Mouse (Mus musculus): ENCODE measurements at regions not wholly inside any gene's neighbourhood (a gene's known extent, or its start where the extent isn't known, plus 50 kb on each side); places are given as distances from the start of the nearest gene placed in this dataset.
"Not testable (repeated sequence)": the region's sequence is repeated elsewhere in the genome, so short reads cannot be mapped to it uniquely, and the experiment has no call there.

GRCm38 (mm10) chr6:31038445-31038844, 79.6 kb upstream of the Klf14 start:
- WGBS = 4% methylated on average over 2 of the region's 2 CpGs
- H3K9ac ChIP-seq (replicated peaks; ENCODE audit: low read depth, low read length); H3K27ac ChIP-seq (ENCODE audit: low read depth, low read length); H3K27me3 ChIP-seq (ENCODE audit: control insufficient read depth, insufficient read depth, low read length); H3K36me3 ChIP-seq (ENCODE audit: control insufficient read depth, insufficient read depth, low read length); ATAC-seq (ENCODE audit: low read depth); H3K9me3 ChIP-seq (ENCODE audit: control insufficient read depth, low read length); H3K4me1 ChIP-seq (ENCODE audit: control insufficient read depth, insufficient read depth, low read length); H3K4me2 ChIP-seq (ENCODE audit: low read depth, low read length); H3K4me3 ChIP-seq (ENCODE audit: low read depth, low read length): not testable (repeated sequence)

- WGBS = 81% methylated on average over 6 of the region's 6 CpGs
- H3K4me2 ChIP-seq (ENCODE audit: low read depth, low read length) = no peak overlapping the region
- no peak for ATAC-seq (ENCODE audit: low read depth)
- no peak overlapping the region for H3K27ac ChIP-seq (ENCODE audit: low read depth, low read length)
- no peaks in the 10 kb centered on the region for H3K9me3 ChIP-seq (ENCODE audit: control insufficient read depth, low read length)
- H3K27me3 ChIP-seq (ENCODE audit: control insufficient read depth, insufficient read depth, low read length) = no peaks in the 10 kb centered on the region
- no peaks in the 10 kb centered on the region for H3K36me3 ChIP-seq (ENCODE audit: control insufficient read depth, insufficient read depth, low read length)
- no peak overlapping the region for H3K4me3 ChIP-seq (ENCODE audit: low read depth, low read length)
- H3K4me1 ChIP-seq (ENCODE audit: control insufficient read depth, insufficient read depth, low read length) = no peaks in the 10 kb centered on the region
- no peak overlapping the region for H3K9ac ChIP-seq (replicated peaks; ENCODE audit: low read depth, low read length)
Measured at GRCm38 (mm10) chr6:31039485-31039884, 80.6 kb upstream of the Klf14 start.

- H3K4me2 ChIP-seq (ENCODE audit: low read depth, low read length) = no peak overlapping the region
- no peak for ATAC-seq (ENCODE audit: low read depth)
- 88% methylated on average over 6 of the region's 6 CpGs for WGBS
Measured at GRCm38 (mm10) chr6:31040783-31041182, 81.9 kb upstream of the Klf14 start.

GRCm38 (mm10) chr6:31043368-31043767, 84.5 kb upstream of the Klf14 start:
- no peaks in the 10 kb centered on the region for H3K4me1 ChIP-seq (ENCODE audit: control insufficient read depth, insufficient read depth, low read length)
- H3K27me3 ChIP-seq (ENCODE audit: control insufficient read depth, insufficient read depth, low read length) = no peaks in the 10 kb centered on the region
- H3K36me3 ChIP-seq (ENCODE audit: control insufficient read depth, insufficient read depth, low read length) = no peaks in the 10 kb centered on the region
- ATAC-seq (ENCODE audit: low read depth) = no peak
- no peak overlapping the region for H3K4me3 ChIP-seq (ENCODE audit: low read depth, low read length)
- no peak overlapping the region for H3K27ac ChIP-seq (ENCODE audit: low read depth, low read length)
- H3K9ac ChIP-seq (replicated peaks; ENCODE audit: low read depth, low read length) = no peak overlapping the region
- H3K9me3 ChIP-seq (ENCODE audit: control insufficient read depth, low read length) = no peaks in the 10 kb centered on the region
- WGBS = 89% methylated on average over 4 of the region's 4 CpGs
- H3K4me2 ChIP-seq (ENCODE audit: low read depth, low read length) = no peak overlapping the region

More at GRCm38 (mm10) chr6:31040783-31041182, 81.9 kb upstream of the Klf14 start:
- Histone ChIP-seq H3K4me1 (ENCODE audit: control insufficient read depth, insufficient read depth, low read length) (no peaks in the 10 kb centered on the region), H3K27me3 (ENCODE audit: control insufficient read depth, insufficient read depth, low read length) (no peaks in the 10 kb centered on the region), H3K4me3 (ENCODE audit: low read depth, low read length) (no peak overlapping the region), H3K27ac (ENCODE audit: low read depth, low read length) (no peak overlapping the region), H3K9ac (replicated peaks; ENCODE audit: low read depth, low read length) (no peak overlapping the region), H3K36me3 (ENCODE audit: control insufficient read depth, insufficient read depth, low read length) (no peaks in the 10 kb centered on the region), H3K9me3 (ENCODE audit: control insufficient read depth, low read length) (no peaks in the 10 kb centered on the region)

GRCm38 (mm10) chr6:31043919-31044318, 85.0 kb upstream of the Klf14 start:
- Histone ChIP-seq H3K27ac (ENCODE audit: low read depth, low read length) (no peak overlapping the region), H3K4me2 (ENCODE audit: low read depth, low read length) (no peak overlapping the region), H3K36me3 (ENCODE audit: control insufficient read depth, insufficient read depth, low read length) (no peaks in the 10 kb centered on the region), H3K9ac (replicated peaks; ENCODE audit: low read depth, low read length) (no peak overlapping the region), H3K4me1 (ENCODE audit: control insufficient read depth, insufficient read depth, low read length) (no peaks in the 10 kb centered on the region), H3K27me3 (ENCODE audit: control insufficient read depth, insufficient read depth, low read length) (no peaks in the 10 kb centered on the region), H3K4me3 (ENCODE audit: low read depth, low read length) (no peak overlapping the region), H3K9me3 (ENCODE audit: control insufficient read depth, low read length) (no peaks in the 10 kb centered on the region)
- 93% methylated on average over 3 of the region's 3 CpGs for WGBS
- ATAC-seq (ENCODE audit: low read depth) = no peak

- Histone ChIP-seq H3K4me2 (ENCODE audit: low read depth, low read length) (no peak overlapping the region), H3K27ac (ENCODE audit: low read depth, low read length) (no peak overlapping the region), H3K27me3 (ENCODE audit: control insufficient read depth, insufficient read depth, low read length) (no peaks in the 10 kb centered on the region), H3K9ac (replicated peaks; ENCODE audit: low read depth, low read length) (no peak overlapping the region), H3K36me3 (ENCODE audit: control insufficient read depth, insufficient read depth, low read length) (no peaks in the 10 kb centered on the region), H3K4me3 (ENCODE audit: low read depth, low read length) (no peak overlapping the region), H3K4me1 (ENCODE audit: control insufficient read depth, insufficient read depth, low read length) (no peaks in the 10 kb centered on the region), H3K9me3 (ENCODE audit: control insufficient read depth, low read length) (no peaks in the 10 kb centered on the region)
- ATAC-seq (ENCODE audit: low read depth) = no peak
- 55% methylated on average over 3 of the region's 3 CpGs for WGBS
Measured at GRCm38 (mm10) chr6:31046197-31046596, 87.3 kb upstream of the Klf14 start.

- WGBS = 69% methylated on average over 11 of the region's 11 CpGs
- H3K4me3 ChIP-seq (ENCODE audit: low read depth, low read length) = no peak overlapping the region
- H3K9ac ChIP-seq (replicated peaks; ENCODE audit: low read depth, low read length) = no peak overlapping the region
- H3K27ac ChIP-seq (ENCODE audit: low read depth, low read length) = no peak overlapping the region
- no peak overlapping the region for H3K4me2 ChIP-seq (ENCODE audit: low read depth, low read length)
- no peaks in the 10 kb centered on the region for H3K4me1 ChIP-seq (ENCODE audit: control insufficient read depth, insufficient read depth, low read length)
- no peaks in the 10 kb centered on the region for H3K9me3 ChIP-seq (ENCODE audit: control insufficient read depth, low read length)
- ATAC-seq (ENCODE audit: low read depth) = no peak
- no peaks in the 10 kb centered on the region for H3K27me3 ChIP-seq (ENCODE audit: control insufficient read depth, insufficient read depth, low read length)
- H3K36me3 ChIP-seq (ENCODE audit: control insufficient read depth, insufficient read depth, low read length) = no peaks in the 10 kb centered on the region
Measured at GRCm38 (mm10) chr6:31048920-31049576, 90.2 kb upstream of the Klf14 start.

GRCm38 (mm10) chr6:31050831-31051230, 92.0 kb upstream of the Klf14 start:
- WGBS = 66% methylated on average over 5 of the region's 5 CpGs
- Histone ChIP-seq H3K4me3 (ENCODE audit: low read depth, low read length) (no peak overlapping the region), H3K9ac (replicated peaks; ENCODE audit: low read depth, low read length) (no peak overlapping the region), H3K4me1 (ENCODE audit: control insufficient read depth, insufficient read depth, low read length) (no peaks in the 10 kb centered on the region), H3K36me3 (ENCODE audit: control insufficient read depth, insufficient read depth, low read length) (no peaks in the 10 kb centered on the region), H3K27me3 (ENCODE audit: control insufficient read depth, insufficient read depth, low read length) (no peaks in the 10 kb centered on the region), H3K9me3 (ENCODE audit: control insufficient read depth, low read length) (no peaks in the 10 kb centered on the region), H3K27ac (ENCODE audit: low read depth, low read length) (no peak overlapping the region), H3K4me2 (ENCODE audit: low read depth, low read length) (no peak overlapping the region)
- no peak for ATAC-seq (ENCODE audit: low read depth)

GRCm38 (mm10) chr6:31051771-31052170, 92.9 kb upstream of the Klf14 start:
- no peaks in the 10 kb centered on the region for H3K4me1 ChIP-seq (ENCODE audit: control insufficient read depth, insufficient read depth, low read length)
- H3K4me3 ChIP-seq (ENCODE audit: low read depth, low read length) = no peak overlapping the region
- no peaks in the 10 kb centered on the region for H3K9me3 ChIP-seq (ENCODE audit: control insufficient read depth, low read length)
- WGBS = 63% methylated on average over 6 of the region's 6 CpGs
- ATAC-seq (ENCODE audit: low read depth) = no peak
- no peak overlapping the region for H3K27ac ChIP-seq (ENCODE audit: low read depth, low read length)
- no peaks in the 10 kb centered on the region for H3K36me3 ChIP-seq (ENCODE audit: control insufficient read depth, insufficient read depth, low read length)
- no peak overlapping the region for H3K4me2 ChIP-seq (ENCODE audit: low read depth, low read length)
- no peaks in the 10 kb centered on the region for H3K27me3 ChIP-seq (ENCODE audit: control insufficient read depth, insufficient read depth, low read length)
- H3K9ac ChIP-seq (replicated peaks; ENCODE audit: low read depth, low read length) = no peak overlapping the region
